Mouse (Mus musculus) liver, embryonic 13.5 days (tissue): Measurements from ENCODE around the gene Zmynd8. TPM values are rescaled to one million over a fixed set of nuclear protein-coding genes. Genes with fewer than 3 reads are reported as not detected.
A peak's percentile ranks its signal among the peaks of the same experiment; 100 is the strongest.

Experiments
- ATAC-seq: fragments of 200-750 bp; cut with Nextera tagmentation; 2 replicates; pipeline ENCODE4 v1.8.0; 2017; ENCODE audit warnings: low read depth, mild to moderate bottlenecking, moderate number of reproducible peaks, moderate library complexity
- DNase-seq: peaks from one replicate; pipeline ENCODE4 v3.0.0; 2022
- H3K27ac ChIP-seq: fragments of 300-500 bp; sonication (generic); 2 replicates; pipeline ENCODE4 v1.5.1; 2015; ENCODE audit warnings: moderate library complexity, mild to moderate bottlenecking, inconsistent platforms
- H3K27me3 ChIP-seq: fragments of 300-500 bp; sonication (generic); 2 replicates; pipeline ENCODE4 v1.6.1; 2015; ENCODE audit warnings: mild to moderate bottlenecking, inconsistent platforms
- H3K36me3 ChIP-seq: fragments of 300-500 bp; sonication (generic); 2 replicates; pipeline ENCODE4 v1.6.1; 2015; ENCODE audit warnings: mild to moderate bottlenecking, inconsistent platforms
- H3K4me1 ChIP-seq: fragments of 300-500 bp; sonication (generic); replicated peaks from 2 replicates; pipeline ENCODE4 v1.6.1; 2015; ENCODE audit warnings: inconsistent platforms
- H3K4me2 ChIP-seq: fragments of 300-500 bp; sonication (generic); 2 replicates; pipeline ENCODE4 v1.6.1; 2015; ENCODE audit warnings: inconsistent platforms, mild to moderate bottlenecking, moderate library complexity
- H3K4me3 ChIP-seq: fragments of 300-500 bp; sonication (generic); replicated peaks from 2 replicates; pipeline ENCODE4 v1.5.1; 2015; ENCODE audit warnings: mild to moderate bottlenecking, inconsistent platforms
- H3K9ac ChIP-seq: fragments of 300-500 bp; sonication (generic); 2 replicates; pipeline ENCODE4 v1.6.1; 2015; ENCODE audit warnings: mild to moderate bottlenecking, inconsistent platforms
- H3K9me3 ChIP-seq: fragments of 300-500 bp; sonication (generic); replicated peaks from 2 replicates; pipeline ENCODE4 v1.6.1; 2016; ENCODE audit warnings: inconsistent platforms
- WGBS: fragments of 180-500 bp; shearing (Covaris S2); methylation state at CpG from one replicate; pipeline ENCODE4 v1.1.7; 2015; ENCODE audit not compliant: insufficient replicate concordance; 5-methylcytosine and 5-hydroxymethylcytosine counted together
- polyA plus RNA-seq: library from polyadenylated mRNA; unstranded; fragments of >200 nt; fragmentation: Nextera tagmentation; extraction: Ambion mirVana; gene quantifications from 2 replicates; pipeline ENCODE4 v1.2.1, GENCODE M21; 2015

Gene Zmynd8
- polyA plus RNA-seq, 1 experiment from 2014 or later: 26.5 TPM

DNA sequence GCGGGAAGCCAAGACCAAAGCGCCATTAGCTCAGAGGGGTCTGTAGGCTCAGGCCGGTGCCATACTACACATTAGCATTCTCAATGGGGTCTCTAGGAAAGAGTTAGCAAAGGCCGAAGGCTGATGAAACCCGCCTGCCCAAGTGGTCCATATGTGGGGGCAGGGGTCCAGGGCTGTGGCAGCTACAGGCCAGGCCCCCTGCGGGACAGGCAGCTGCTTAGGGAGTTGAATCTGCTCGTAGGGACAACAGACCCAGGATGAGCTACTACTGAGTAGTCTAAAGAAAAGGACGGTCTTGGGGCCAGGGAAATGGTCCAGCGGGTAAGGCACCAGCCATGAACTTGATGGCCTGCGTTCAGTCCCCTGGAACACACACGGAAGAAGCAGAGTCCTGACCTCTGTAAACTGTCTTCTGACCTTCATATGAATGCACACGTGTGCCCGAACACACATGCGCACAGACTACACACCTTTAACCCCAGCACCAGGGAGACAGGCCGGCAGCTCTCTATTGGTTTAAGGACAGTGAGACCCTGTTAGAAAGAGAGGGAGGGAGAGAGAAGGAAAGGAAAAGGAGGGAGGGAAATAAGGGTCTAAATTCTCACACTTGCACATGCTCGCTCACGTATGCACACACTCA, 73.4 kb downstream of the Zmynd8 start:
- no peaks in the 10 kb centered on the region for H3K27me3 ChIP-seq
- no peak overlapping the region for H3K4me3 ChIP-seq
- H3K9me3 ChIP-seq: no peaks in the 10 kb centered on the region
- H3K9ac ChIP-seq: no peak overlapping the region
- 91% methylated on average over 17 of the region's 17 CpGs for WGBS
- no peak for DNase-seq
- ATAC-seq: no peak
- no peaks in the 10 kb centered on the region for H3K4me1 ChIP-seq
- no peak overlapping the region for H3K4me2 ChIP-seq
- no peak overlapping the region for H3K27ac ChIP-seq
- H3K36me3 ChIP-seq: peaks cover 99% of the 10 kb centered on the region

DNA sequence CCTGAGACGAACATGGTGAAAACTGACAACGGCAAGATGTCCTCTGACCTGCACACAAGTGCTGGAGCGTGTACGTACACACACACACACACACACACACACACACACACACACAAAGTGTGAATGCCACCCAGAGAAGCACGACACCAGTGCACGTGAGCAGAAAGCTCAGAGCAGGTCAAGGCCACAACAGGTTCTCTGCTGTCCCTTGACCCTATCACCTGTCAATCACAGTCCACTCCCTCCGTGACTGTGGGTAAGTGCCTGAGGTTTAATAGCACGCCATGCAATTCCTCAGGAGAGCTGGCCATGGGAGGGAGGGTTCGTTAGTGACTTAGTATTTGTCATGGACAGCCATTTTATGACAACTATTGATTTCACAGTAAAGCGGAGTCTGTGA, 74.0 kb downstream of the Zmynd8 start:
- Histone ChIP-seq H3K36me3 (peaks cover 98% of the 10 kb centered on the region), H3K27me3 (no peaks in the 10 kb centered on the region), H3K4me3 (no peak overlapping the region), H3K9me3 (no peaks in the 10 kb centered on the region), H3K4me1 (no peaks in the 10 kb centered on the region), H3K27ac (no peak overlapping the region), H3K9ac (no peak overlapping the region), H3K4me2 (no peak overlapping the region)
- ATAC-seq (no peak), DNase-seq (no peak)
- WGBS: 81% methylated on average over 9 of the region's 10 CpGs

DNA sequence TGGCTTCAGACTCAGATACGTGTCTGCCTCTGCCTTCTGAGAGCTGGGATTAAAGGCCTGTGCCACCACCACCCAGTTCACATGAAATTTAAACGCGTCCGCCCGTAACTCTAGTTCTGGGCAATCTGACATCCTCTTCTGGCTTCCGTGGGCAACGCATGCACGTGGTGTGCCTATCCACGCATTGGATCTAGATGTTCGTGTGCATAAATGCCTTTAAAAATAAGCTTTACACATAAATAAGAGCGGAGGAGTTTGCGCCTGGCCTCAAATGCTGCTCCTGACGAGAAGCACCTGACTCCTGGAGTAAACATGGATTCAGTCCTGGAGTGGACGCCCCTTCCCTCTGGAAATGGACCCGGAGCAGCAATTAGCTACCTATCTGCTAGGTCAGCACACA, 76.3 kb downstream of the Zmynd8 start:
- Histone ChIP-seq H3K36me3 (peaks cover 99% of the 10 kb centered on the region), H3K4me1 (no peaks in the 10 kb centered on the region), H3K4me2 (no peak overlapping the region), H3K9ac (no peak overlapping the region), H3K4me3 (no peak overlapping the region), H3K9me3 (no peaks in the 10 kb centered on the region), H3K27me3 (no peaks in the 10 kb centered on the region), H3K27ac (no peak overlapping the region)
- no peak for ATAC-seq
- 91% methylated on average over 15 of the region's 15 CpGs for WGBS
- no peak for DNase-seq

DNA sequence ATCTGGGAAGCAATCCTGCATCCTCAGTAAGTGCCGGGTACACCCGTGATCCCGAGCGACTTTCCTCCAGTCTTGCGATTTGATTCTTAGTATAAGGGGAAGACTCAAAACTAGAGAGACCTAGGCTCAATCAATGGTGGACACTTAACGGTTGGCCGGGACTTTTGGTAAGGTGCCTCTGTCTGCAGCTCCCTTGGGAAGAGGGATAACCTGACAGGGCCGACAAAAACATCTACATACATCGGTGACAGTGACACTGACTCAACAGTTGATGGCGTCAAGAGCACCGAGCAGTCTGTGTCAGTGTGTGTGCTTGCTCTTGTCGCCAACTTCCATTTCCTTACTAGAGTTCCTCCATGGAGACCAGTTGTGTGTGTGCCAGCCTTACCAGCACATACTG, 77.1 kb downstream of the Zmynd8 start:
- no peak for DNase-seq
- Histone ChIP-seq H3K27ac (no peak overlapping the region), H3K4me2 (no peak overlapping the region), H3K36me3 (peaks cover 99% of the 10 kb centered on the region), H3K27me3 (no peaks in the 10 kb centered on the region), H3K4me3 (no peak overlapping the region), H3K9me3 (no peaks in the 10 kb centered on the region), H3K9ac (no peak overlapping the region), H3K4me1 (no peaks in the 10 kb centered on the region)
- WGBS: 84% methylated on average over 12 of the region's 12 CpGs
- no peak for ATAC-seq

DNA sequence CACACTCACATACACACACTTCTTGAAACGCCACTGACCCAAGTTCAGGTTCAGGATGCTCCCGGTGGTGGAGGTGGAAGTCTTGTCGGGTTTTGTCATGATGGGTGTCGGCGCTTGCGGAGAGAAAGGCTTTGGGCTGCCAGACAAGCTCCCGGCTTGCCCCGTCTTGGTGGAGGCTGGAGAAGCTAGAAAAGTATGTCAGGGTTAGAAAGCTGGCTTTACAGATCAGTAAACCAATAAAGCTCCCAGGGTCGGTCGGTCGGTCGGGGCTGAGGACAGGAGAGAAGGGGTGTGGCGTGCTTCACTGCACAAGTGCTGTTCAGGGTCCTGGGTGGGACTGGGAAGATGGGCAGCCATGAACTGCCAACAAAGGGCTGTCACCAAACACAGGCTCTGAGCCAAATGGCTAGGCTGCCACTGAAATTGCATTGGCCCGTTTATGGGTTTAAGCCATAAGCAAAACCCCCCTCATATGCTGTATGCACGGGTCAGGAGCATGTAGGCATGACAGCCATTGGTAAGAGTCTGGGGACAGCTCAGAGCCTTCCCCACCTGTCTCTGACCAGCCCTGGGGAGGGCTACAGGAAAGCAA, 78.2 kb downstream of the Zmynd8 start:
- peaks cover 99% of the 10 kb centered on the region for H3K36me3 ChIP-seq
- WGBS: 80% methylated on average over 15 of the region's 15 CpGs
- DNase-seq: no peak

DNA sequence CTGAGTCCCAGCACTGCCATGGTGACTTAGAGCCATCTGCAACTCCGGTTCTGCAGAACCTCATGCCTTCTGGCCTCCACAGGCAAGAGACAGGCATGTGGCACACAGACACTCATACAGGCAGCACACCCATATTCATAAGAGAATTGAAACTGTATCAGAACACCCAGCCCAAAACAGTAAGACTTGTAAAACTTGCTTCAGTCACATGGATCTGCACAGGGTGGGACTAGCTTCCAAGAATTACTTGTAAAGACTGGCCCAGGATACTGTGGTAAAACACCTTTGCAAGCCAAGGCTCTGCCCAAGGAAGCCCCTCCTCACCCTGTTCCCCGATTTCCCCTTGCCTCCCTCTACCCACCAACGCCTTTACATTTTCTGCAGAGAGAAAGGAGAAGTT, 78.7 kb downstream of the Zmynd8 start:
- Histone ChIP-seq H3K27me3 (no peaks in the 10 kb centered on the region), H3K4me1 (no peaks in the 10 kb centered on the region), H3K9ac (no peak overlapping the region), H3K36me3 (peaks cover 98% of the 10 kb centered on the region), H3K9me3 (no peaks in the 10 kb centered on the region), H3K27ac (no peak overlapping the region), H3K4me3 (no peak overlapping the region), H3K4me2 (no peak overlapping the region)
- ATAC-seq (no peak), DNase-seq (no peak)
- WGBS: 70% methylated on average over 3 of the region's 3 CpGs

More for the DNA sequence above, 78.2 kb downstream of the Zmynd8 start:
- ATAC-seq: no peak
- Histone ChIP-seq H3K4me2 (no peak overlapping the region), H3K27ac (no peak overlapping the region), H3K4me3 (no peak overlapping the region), H3K9ac (no peak overlapping the region), H3K4me1 (no peaks in the 10 kb centered on the region), H3K9me3 (no peaks in the 10 kb centered on the region), H3K27me3 (no peaks in the 10 kb centered on the region)

DNA sequence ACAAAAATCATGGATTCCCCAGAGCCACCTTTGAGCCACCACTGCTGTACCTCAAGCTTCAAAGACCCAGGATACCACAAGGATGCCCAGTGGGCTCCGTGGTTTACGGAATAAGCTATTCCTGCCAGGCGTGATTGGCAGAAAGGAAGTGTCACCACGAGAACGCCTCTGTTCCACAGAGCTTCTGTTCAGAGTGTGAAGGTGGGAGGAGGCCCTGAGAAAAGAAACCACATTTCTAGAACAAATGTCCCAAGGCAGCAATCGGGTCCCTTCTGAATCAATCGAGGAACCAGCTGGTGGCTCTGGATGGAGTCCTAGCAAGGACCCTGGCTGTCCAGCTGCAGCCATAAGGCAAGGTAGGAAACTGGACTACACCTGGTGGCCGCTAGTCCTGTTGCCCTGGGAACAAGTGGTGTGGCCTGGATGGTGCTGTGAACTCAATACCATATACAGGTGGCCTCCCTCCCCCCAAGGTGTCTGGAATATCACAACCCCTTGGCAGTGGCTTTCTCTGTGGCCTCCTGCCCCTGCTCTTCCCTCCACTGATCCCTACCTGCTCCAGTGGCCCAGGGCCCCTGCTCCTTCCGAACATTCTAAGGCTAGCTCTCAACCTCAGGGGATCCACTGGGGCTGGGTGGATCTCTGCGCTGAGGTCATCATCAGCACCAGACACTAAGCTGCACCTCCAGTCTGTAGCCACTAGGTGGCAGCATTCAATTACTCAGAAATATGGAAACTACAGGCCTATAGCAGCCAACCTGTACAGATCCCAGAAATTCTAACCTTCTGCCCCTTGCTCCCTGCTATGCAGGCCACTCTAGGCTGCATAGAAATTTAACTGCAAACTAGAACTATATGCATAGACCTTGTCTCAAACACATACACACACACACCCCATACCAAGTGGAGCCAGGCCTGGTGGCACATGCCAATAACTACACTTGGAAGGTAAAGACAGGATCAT, 79.5 kb downstream of the Zmynd8 start:
- Histone ChIP-seq H3K36me3 (peaks cover 98% of the 10 kb centered on the region), H3K4me1 (no peaks in the 10 kb centered on the region), H3K27ac (no peak overlapping the region), H3K4me2 (no peak overlapping the region), H3K4me3 (no peak overlapping the region), H3K9ac (no peak overlapping the region), H3K9me3 (no peaks in the 10 kb centered on the region), H3K27me3 (no peaks in the 10 kb centered on the region)
- 64% methylated on average over 10 of the region's 10 CpGs for WGBS
- DNase-seq: peak; percentile 46
- ATAC-seq: peak; percentile 61

DNA sequence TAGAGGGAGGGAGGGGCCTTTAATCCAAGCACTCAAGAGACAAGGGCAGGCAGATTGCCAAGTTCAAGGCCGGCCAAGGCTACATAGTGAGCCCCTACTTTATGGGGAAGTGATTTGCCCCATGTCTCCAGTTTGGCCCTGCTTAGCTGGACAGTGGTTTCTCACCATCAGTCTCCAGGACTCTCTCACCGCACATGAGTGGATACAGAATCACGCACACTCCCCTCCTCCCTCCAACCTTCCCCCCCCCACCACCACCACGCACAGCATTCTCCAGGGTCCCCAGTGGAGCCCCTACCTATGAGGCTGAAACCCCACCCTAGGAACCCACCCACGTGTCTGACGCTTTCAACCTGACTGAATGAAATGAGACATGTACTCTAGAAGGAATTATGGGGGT, 80.2 kb downstream of the Zmynd8 start:
- no peaks in the 10 kb centered on the region for H3K9me3 ChIP-seq
- peaks cover 98% of the 10 kb centered on the region for H3K36me3 ChIP-seq
- H3K4me1 ChIP-seq: no peaks in the 10 kb centered on the region
- no peak overlapping the region for H3K4me3 ChIP-seq
- no peaks in the 10 kb centered on the region for H3K27me3 ChIP-seq
- H3K9ac ChIP-seq: no peak overlapping the region
- H3K4me2 ChIP-seq: no peak overlapping the region
- no peak overlapping the region for H3K27ac ChIP-seq
- 88% methylated on average over 6 of the region's 6 CpGs for WGBS
- DNase-seq: no peak
- ATAC-seq: no peak

DNA sequence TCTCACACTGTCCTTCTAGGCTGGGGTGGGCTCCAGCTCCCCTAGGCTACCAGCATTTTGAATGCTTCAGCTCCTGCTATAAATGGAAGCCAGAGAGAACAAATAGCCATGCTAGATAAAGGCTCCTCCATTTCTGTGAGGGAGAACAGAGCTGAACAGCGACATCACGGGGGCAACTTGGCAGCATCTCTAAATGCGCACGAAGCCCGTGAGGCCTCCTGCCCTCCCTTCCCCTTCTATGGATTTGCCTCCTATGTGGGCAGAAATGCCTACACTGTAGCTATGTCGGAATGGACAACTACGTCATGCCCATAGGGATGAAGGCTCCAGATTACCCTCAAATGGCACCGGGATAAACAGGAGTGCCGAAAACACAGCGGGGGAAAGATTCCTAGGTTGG, 81.4 kb downstream of the Zmynd8 start:
- Histone ChIP-seq H3K4me3 (no peak overlapping the region), H3K36me3 (peaks cover 98% of the 10 kb centered on the region), H3K4me2 (no peak overlapping the region), H3K4me1 (no peaks in the 10 kb centered on the region), H3K27me3 (no peaks in the 10 kb centered on the region), H3K9ac (no peak overlapping the region), H3K27ac (no peak overlapping the region), H3K9me3 (no peaks in the 10 kb centered on the region)
- WGBS: 93% methylated on average over 10 of the region's 10 CpGs
- DNase-seq (no peak), ATAC-seq (no peak)

DNA sequence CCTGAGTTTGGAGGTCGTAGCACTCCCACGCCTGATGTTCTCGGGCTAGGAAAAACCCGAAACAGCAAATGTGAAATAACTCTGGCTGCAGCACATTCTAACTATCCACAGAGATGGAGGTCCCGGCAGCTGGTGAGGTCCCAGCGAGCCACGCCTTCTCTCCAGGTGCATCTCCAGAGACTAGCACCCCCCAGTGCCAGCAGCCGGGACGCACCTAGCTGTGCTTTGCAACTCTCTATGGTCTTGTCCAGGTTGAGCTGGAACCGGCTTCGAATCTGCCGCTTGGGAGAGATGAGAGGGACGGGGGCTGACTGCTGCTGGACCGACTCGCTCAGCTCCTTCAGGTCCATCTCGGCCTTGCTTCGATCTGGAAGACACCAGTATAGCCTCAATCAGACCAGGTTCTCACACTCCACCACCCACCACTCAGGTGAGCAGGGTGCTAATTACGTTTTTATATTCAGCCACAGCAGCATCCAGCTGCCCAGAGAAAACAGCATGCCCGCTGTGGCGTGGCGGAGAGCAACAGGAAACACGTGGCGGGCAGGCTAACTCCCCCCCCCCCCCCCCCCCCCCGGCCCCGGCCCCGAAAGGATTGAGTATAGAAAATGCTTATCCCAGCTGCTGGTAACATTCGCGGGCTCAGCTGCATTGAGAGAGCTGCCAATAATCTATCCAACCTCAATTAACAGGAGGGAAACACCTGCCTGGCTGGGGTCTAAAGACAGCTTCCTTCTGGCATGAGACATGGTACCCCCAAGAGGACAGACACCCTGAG, 83.5 kb downstream of the Zmynd8 start:
- Histone ChIP-seq H3K36me3 (peaks cover 98% of the 10 kb centered on the region), H3K9ac (no peak overlapping the region), H3K27me3 (no peaks in the 10 kb centered on the region), H3K4me1 (no peaks in the 10 kb centered on the region), H3K27ac (no peak overlapping the region), H3K4me3 (no peak overlapping the region), H3K4me2 (no peak overlapping the region), H3K9me3 (no peaks in the 10 kb centered on the region)
- no peak for ATAC-seq
- 87% methylated on average over 26 of the region's 28 CpGs for WGBS
- DNase-seq: no peak

DNA sequence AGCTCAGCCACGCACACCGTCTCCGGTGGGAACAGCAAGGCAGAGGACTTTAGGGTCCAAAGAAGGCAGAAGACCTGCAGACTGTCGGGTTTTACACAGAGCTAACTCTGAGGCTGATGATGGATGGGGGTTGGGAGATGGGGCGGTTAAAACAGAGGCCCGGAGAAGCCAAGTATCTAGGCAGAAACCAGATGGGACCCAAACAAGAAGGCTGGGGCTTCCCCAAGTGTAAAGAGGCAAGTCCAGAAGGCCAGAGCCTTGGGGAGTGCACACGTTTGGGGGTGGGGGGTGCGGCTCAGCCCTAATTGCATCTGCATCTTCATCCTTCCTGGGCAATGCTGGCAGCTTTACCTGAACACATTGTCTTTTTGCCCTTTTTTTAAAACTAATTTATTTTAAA, 85.9 kb downstream of the Zmynd8 start:
- Histone ChIP-seq H3K27me3 (no peaks in the 10 kb centered on the region), H3K9ac (no peak overlapping the region), H3K36me3 (peaks cover 99% of the 10 kb centered on the region), H3K4me3 (no peak overlapping the region), H3K9me3 (no peaks in the 10 kb centered on the region), H3K4me2 (no peak overlapping the region), H3K27ac (no peak overlapping the region), H3K4me1 (no peaks in the 10 kb centered on the region)
- ATAC-seq (no peak), DNase-seq (no peak)
- 85% methylated on average over 8 of the region's 8 CpGs for WGBS
